Mouse (Mus musculus): ENCODE data around the gene Zscan10.

DNA sequence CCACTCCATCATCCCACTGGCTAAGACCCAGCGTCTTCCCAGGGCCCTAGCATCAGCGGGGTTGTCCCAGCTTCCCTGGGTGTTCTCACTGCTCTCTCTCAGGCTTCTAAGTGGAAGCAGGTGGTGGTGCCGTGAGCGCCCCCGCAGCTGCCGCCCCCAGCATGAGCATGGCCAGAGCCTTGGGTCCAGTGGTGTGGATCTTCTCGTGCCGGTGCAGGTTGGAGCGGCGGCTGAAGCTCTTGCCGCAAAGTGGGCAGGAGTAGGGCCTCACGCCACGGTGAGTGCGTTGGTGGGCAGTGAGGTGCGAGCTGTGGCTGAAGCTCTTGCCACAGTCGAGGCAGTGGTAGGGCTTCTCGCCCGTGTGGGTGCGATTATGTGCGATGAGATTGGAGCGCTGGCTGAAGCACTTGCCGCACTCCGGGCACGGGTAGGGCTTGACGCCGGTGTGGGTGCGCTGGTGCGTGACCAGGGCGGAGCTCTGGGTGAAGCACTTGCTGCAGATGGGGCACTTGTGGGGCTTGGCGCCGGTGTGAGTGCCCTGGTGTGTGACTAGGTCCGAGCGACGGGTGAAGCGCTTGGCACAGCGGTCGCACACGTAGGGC lies 24.6 kb upstream of the Zscan10 start:
- no peak for TF ChIP-seq POLR2A (IDR thresholded peaks at IDR 0.05; ENCODE audit: insufficient read length, low read depth)
- no peak for TF ChIP-seq MAX (IDR thresholded peaks at IDR 0.05; ENCODE audit: low read depth)
- TF ChIP-seq TCF12 (IDR thresholded peaks at IDR 0.05; ENCODE audit: insufficient read depth, poor library complexity, severe bottlenecking), result no peak
- no peak for TF ChIP-seq POLR2AphosphoS2 (IDR thresholded peaks at IDR 0.05; ENCODE audit: insufficient read length, low read depth)
- no peak for TF ChIP-seq MYOG (IDR thresholded peaks at IDR 0.05; ENCODE audit: control insufficient read depth in 1 of 3, insufficient read depth in 1 of 3, insufficient read length in 2 of 3, low read depth in 2 of 3)
- TF ChIP-seq USF1 (IDR thresholded peaks at IDR 0.05; ENCODE audit: low read depth), result no peak
- TF ChIP-seq CEBPB (IDR thresholded peaks at IDR 0.05; ENCODE audit: insufficient read depth, poor library complexity, severe bottlenecking), result no peak
- TF ChIP-seq E2F4 (IDR thresholded peaks at IDR 0.05; ENCODE audit: insufficient read depth), result no peak
- TF ChIP-seq MYOD1 (IDR thresholded peaks at IDR 0.05; ENCODE audit: control insufficient read depth in 1 of 3, insufficient read length in 2 of 3, low read depth in 2 of 3), result no peak
- no peak for TF ChIP-seq TCF3 (IDR thresholded peaks at IDR 0.05; ENCODE audit: insufficient read length, low read depth)
- TF ChIP-seq REST (IDR thresholded peaks at IDR 0.05; ENCODE audit: insufficient read depth, insufficient read length), result no peak
- TF ChIP-seq SRF (IDR thresholded peaks at IDR 0.05; ENCODE audit: control insufficient read depth, insufficient read length, low read depth), result no peak
